Mouse (Mus musculus): ENCODE measurements around the gene Asns. TPM values are rescaled to one million over a fixed set of nuclear protein-coding genes. Genes with fewer than 3 reads are reported as not detected.
A peak's percentile ranks its signal among the peaks of the same experiment; 100 is the strongest.
"Not testable (repeated sequence)": the region's sequence is repeated elsewhere in the genome, so short reads cannot be mapped to it uniquely, and the experiment has no call there.

Asns gene
- polyA plus RNA-seq, 1 experiment: 35.1 TPM

GRCm38 (mm10) chr6:7672438-7673253 is 20.4 kb downstream of the Asns start:
- DNase-seq (ENCODE audit: low read depth): no peak
- TF ChIP-seq CTCF (IDR thresholded peaks at IDR 0.05; ENCODE audit: borderline replicate concordance, extremely low read depth, insufficient read depth, insufficient read length) (no peak), POLR2A (IDR thresholded peaks at IDR 0.05; ENCODE audit: borderline replicate concordance, extremely low read depth, insufficient read depth, insufficient read length, poor library complexity, severe bottlenecking) (no peak)

DNA sequence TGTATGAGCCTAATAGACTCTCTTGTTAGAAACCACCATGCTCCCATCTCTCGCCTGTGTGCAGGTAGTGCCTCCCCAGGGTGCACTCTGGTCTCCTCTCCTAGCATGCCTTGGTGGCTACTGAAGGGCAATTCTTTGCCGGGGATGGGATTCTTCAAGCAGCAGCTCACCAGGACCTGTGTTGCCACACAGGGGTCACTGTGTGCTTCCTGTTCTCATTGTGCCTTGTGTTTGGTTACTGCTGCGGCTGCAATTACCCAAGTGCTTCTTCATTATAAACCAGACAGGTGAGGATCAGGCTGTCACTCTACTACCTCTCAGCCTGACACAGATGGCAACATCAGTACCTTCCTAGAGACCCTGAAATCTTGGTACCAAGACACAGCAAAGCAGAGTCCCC is 21.6 kb downstream of the Asns start:
- DNase-seq (ENCODE audit: low read depth): no peak
- no peak for TF ChIP-seq CTCF (IDR thresholded peaks at IDR 0.05; ENCODE audit: borderline replicate concordance, extremely low read depth, insufficient read depth, insufficient read length)
- TF ChIP-seq POLR2A (IDR thresholded peaks at IDR 0.05; ENCODE audit: borderline replicate concordance, extremely low read depth, insufficient read depth, insufficient read length, poor library complexity, severe bottlenecking): no peak

DNA sequence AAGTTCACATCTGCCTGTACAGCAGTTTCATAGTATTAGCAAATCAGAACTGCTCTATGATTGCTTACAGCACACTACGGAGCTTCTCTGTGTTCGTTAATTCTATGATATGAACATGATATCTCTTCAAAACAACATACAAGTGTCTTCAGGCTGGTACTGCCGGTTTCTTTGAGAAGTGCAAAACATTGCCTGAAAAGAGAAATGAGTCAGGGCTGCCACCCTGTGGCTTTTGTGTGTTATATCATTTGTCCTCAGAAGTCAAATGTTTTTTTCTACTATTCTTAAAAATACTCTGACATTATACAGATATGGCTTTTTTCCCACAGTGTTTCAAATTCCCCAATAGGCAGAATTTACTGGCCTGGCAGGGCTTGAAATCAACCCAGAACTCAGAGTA is 22.5 kb downstream of the Asns start:
- DNase-seq (ENCODE audit: low read depth): peak; percentile 61
- TF ChIP-seq POLR2A (IDR thresholded peaks at IDR 0.05; ENCODE audit: borderline replicate concordance, extremely low read depth, insufficient read depth, insufficient read length, poor library complexity, severe bottlenecking) (no peak), CTCF (IDR thresholded peaks at IDR 0.05; ENCODE audit: borderline replicate concordance, extremely low read depth, insufficient read depth, insufficient read length) (peak; percentile 29; the same call in 1 of the 2 replicates)

- TF ChIP-seq CTCF (IDR thresholded peaks at IDR 0.05; ENCODE audit: borderline replicate concordance, extremely low read depth, insufficient read depth, insufficient read length) (no peak), POLR2A (IDR thresholded peaks at IDR 0.05; ENCODE audit: borderline replicate concordance, extremely low read depth, insufficient read depth, insufficient read length, poor library complexity, severe bottlenecking) (no peak)
Observed at GRCm38 (mm10) chr6:7669721-7670120, 23.3 kb downstream of the Asns start.

DNA sequence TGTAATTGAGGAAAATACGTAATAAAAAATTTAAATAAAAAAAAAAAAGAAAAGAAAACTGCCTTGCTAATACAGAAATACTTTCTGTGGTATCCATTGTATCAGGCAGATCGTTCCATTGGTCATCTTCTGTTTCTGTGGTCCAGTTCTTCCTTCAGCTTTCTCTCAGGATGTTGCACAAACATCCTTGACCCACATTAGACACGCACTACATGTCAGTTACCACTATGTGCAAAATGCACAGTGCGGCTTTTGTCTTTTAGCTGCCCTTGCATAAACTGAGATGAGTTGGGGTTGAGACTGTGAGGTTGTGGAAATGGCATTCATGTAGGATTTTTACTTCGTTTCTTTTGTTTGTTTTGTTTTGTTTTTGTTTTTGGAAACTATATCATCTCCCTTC is 24.7 kb downstream of the Asns start:
- TF ChIP-seq POLR2A (IDR thresholded peaks at IDR 0.05; ENCODE audit: borderline replicate concordance, extremely low read depth, insufficient read depth, insufficient read length, poor library complexity, severe bottlenecking): no peak
- no peak for TF ChIP-seq CTCF (IDR thresholded peaks at IDR 0.05; ENCODE audit: borderline replicate concordance, extremely low read depth, insufficient read depth, insufficient read length)
- DNase-seq (ENCODE audit: low read depth): no peak

More at GRCm38 (mm10) chr6:7669721-7670120, 23.3 kb downstream of the Asns start:
- no peak for DNase-seq (ENCODE audit: low read depth)

DNA sequence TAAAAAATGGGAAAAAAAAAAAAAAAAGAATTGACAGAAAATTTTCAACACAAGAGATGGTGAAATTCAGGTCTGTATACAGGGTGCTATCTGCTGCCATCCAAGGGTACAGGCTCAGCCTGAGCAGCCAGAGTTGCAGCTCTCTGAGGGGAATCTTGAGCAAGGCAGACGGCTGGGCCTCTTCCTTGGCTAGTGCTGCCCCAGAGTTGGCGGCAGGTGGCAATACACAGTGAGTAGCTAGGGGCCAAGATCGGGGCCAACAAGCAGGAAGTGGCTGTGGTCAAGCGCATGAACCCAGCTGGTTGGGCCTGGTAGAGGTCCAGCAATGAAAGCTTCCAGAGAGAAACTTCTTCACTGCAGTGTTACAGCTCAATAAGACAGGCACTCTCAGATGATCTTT is 27.2 kb downstream of the Asns start:
- DNase-seq (ENCODE audit: low read depth): not testable (repeated sequence)

DNA sequence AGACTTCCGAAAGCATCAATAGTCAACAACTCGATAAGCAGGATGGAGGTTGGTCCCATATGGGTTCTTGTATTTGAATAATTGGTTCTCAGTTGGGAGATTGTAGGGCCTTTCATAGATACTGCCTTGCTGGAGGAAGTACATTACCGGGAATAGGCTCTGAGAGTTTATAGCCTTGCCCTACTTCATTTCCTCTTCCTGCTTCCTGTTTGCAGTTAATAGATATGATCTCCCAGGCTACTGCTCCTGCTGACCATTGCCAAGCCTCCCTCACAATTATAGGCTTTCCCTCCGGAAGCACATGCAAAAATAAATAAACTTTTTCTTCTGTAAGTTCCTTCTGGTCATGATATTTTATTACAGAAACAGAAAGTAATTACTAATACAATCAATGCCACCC is 31.6 kb downstream of the Asns start:
- TF ChIP-seq POLR2A (IDR thresholded peaks at IDR 0.05; ENCODE audit: borderline replicate concordance, extremely low read depth, insufficient read depth, insufficient read length, poor library complexity, severe bottlenecking) (no peak), CTCF (IDR thresholded peaks at IDR 0.05; ENCODE audit: borderline replicate concordance, extremely low read depth, insufficient read depth, insufficient read length) (no peak)
- DNase-seq (ENCODE audit: low read depth): no peak

GRCm38 (mm10) chr6:7660377-7661080 is 32.5 kb downstream of the Asns start:
- DNase-seq (ENCODE audit: low read depth): peak; percentile 83
- TF ChIP-seq CTCF (IDR thresholded peaks at IDR 0.05; ENCODE audit: borderline replicate concordance, extremely low read depth, insufficient read depth, insufficient read length) (peak; percentile 47; the same call in 1 of the 2 replicates), POLR2A (IDR thresholded peaks at IDR 0.05; ENCODE audit: borderline replicate concordance, extremely low read depth, insufficient read depth, insufficient read length, poor library complexity, severe bottlenecking) (no peak)

GRCm38 (mm10) chr6:7656601-7657000 is 36.5 kb downstream of the Asns start:
- DNase-seq (ENCODE audit: low read depth): peak; percentile 64
- TF ChIP-seq CTCF (IDR thresholded peaks at IDR 0.05; ENCODE audit: borderline replicate concordance, extremely low read depth, insufficient read depth, insufficient read length) (no peak), POLR2A (IDR thresholded peaks at IDR 0.05; ENCODE audit: borderline replicate concordance, extremely low read depth, insufficient read depth, insufficient read length, poor library complexity, severe bottlenecking) (no peak)

DNA sequence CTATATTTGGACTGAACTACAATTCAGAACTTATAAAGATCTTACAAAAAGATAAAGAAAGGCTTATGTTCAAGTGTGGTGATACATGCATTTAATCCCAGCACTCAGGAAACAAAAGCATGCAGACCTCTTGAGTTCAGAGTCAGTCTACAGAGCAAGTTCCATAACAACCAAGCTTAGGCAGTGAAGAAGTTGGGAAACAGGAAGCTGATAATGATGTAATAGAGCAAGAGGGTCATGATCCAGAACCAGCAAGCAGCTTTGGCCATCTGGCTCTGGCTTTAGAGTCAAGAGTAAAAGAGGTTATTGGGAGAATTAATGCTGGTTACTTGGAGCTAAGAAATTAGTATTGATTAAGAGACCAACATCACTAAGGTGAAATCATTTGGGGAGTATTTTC is 44.6 kb downstream of the Asns start:
- TF ChIP-seq CTCF (IDR thresholded peaks at IDR 0.05; ENCODE audit: borderline replicate concordance, extremely low read depth, insufficient read depth, insufficient read length) (no peak), POLR2A (IDR thresholded peaks at IDR 0.05; ENCODE audit: borderline replicate concordance, extremely low read depth, insufficient read depth, insufficient read length, poor library complexity, severe bottlenecking) (no peak)
- DNase-seq (ENCODE audit: low read depth): no peak

Other genes with a start within 250 kb of the Asns start
- 36.9 and 44.2 TPM in 2 replicates for gene Tac1, start 138.4 kb downstream of the Asns start, polyA plus RNA-seq (2012; rRNA removed)
- gene C1galt1, start 151.6 kb upstream of the Asns start, polyA plus RNA-seq (2012; rRNA removed): 6.6 and 7.3 TPM in 2 replicates

Data from brain, embryonic 14.5 days (tissue).